Mouse (Mus musculus): ENCODE measurements around the gene Trim67.

GRCm38 (mm10) chr8:124817361-124817760, 24.5 kb downstream of the Trim67 start:
- TF ChIP-seq CHD2 (IDR thresholded peaks at IDR 0.05; ENCODE audit: low read depth, low read length) (no peak), HCFC1 (IDR thresholded peaks at IDR 0.05; ENCODE audit: borderline replicate concordance, insufficient read depth, low read length) (no peak)

All from ES-E14 (cell line).